Mouse (Mus musculus): ENCODE data around the gene Stpg2.

DNA sequence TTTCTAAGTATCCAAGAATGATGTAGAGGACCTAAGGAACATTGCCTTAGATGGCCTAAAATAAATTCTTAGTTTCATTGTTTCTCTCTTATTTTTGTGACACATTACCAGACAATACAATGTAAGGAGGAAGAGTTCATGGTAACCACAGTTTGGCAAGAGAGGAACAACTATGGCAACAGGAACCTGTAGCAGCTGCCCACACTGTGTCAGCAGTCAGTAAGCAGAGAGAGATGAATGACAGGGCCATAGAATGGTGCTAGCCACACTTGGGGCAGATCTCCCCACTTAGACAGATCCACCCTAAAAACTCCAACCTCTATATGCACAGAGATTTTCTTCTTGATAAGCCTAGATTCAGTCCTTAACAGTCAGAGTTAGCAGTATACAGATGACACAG lies 456.7 kb downstream of the Stpg2 start:
- TF ChIP-seq TAL1 (IDR thresholded peaks at IDR 0.05; ENCODE audit: low read length) (no peak), GATA1 (IDR thresholded peaks at IDR 0.05; ENCODE audit: low read length) (no peak)

Measured in erythroblast, embryonic 14.5 days (primary cell).